Mouse (Mus musculus) embryonic facial prominence, embryonic 13.5 days (tissue): ENCODE measurements around the gene Kdm5c. TPM values are rescaled to one million over a fixed set of nuclear protein-coding genes. Genes with fewer than 3 reads are reported as not detected.

Experiments used
- ATAC-seq: fragments of 200-750 bp; cut with Nextera tagmentation; 2 replicates; pipeline ENCODE4 v1.8.0; 2017; ENCODE audit warnings: low read depth; ENCODE audit not compliant: insufficient number of reproducible peaks, insufficient read depth, low FRiP score, low TSS enrichment
- H3K27ac ChIP-seq: fragments of 300-500 bp; sonication (generic); 2 replicates; pipeline ENCODE4 v1.5.1; 2015; ENCODE audit warnings: moderate library complexity, mild to moderate bottlenecking, inconsistent platforms
- H3K27me3 ChIP-seq: fragments of 300-500 bp; sonication (generic); 2 replicates; pipeline ENCODE4 v1.6.1; 2015; ENCODE audit warnings: mild to moderate bottlenecking, inconsistent platforms
- H3K36me3 ChIP-seq: fragments of 300-500 bp; sonication (generic); 2 replicates; pipeline ENCODE4 v1.6.1; 2015; ENCODE audit warnings: mild to moderate bottlenecking, inconsistent platforms
- H3K4me1 ChIP-seq: fragments of 300-500 bp; sonication (generic); 2 replicates; pipeline ENCODE4 v1.6.1; 2015; ENCODE audit warnings: inconsistent platforms
- H3K4me2 ChIP-seq: fragments of 300-500 bp; sonication (generic); 2 replicates; pipeline ENCODE4 v1.6.1; 2015; ENCODE audit warnings: moderate library complexity, mild to moderate bottlenecking, inconsistent platforms
- H3K4me3 ChIP-seq: fragments of 300-500 bp; sonication (generic); 2 replicates; pipeline ENCODE4 v1.5.1; 2015; ENCODE audit warnings: mild to moderate bottlenecking, inconsistent platforms
- H3K9ac ChIP-seq: fragments of 300-500 bp; sonication (generic); 2 replicates; pipeline ENCODE4 v1.6.1; 2015; ENCODE audit warnings: mild to moderate bottlenecking, inconsistent platforms
- H3K9me3 ChIP-seq: fragments of 300-500 bp; sonication (generic); 2 replicates; pipeline ENCODE4 v1.6.1; 2016; ENCODE audit warnings: inconsistent platforms
- WGBS: fragments of 180-500 bp; shearing (Covaris S2); methylation state at CpG from one replicate; pipeline ENCODE4 v1.1.7; 2015; ENCODE audit warnings: mixed read lengths; 5-methylcytosine and 5-hydroxymethylcytosine counted together
- polyA plus RNA-seq: library from polyadenylated mRNA; unstranded; fragments of >200 nt; fragmentation: Nextera tagmentation; extraction: Ambion mirVana; gene quantifications from 2 replicates; pipeline ENCODE4 v1.2.1, GENCODE M21; 2015

The Kdm5c gene
- 44.0 and 44.2 TPM in 2 replicates for polyA plus RNA-seq

DNA sequence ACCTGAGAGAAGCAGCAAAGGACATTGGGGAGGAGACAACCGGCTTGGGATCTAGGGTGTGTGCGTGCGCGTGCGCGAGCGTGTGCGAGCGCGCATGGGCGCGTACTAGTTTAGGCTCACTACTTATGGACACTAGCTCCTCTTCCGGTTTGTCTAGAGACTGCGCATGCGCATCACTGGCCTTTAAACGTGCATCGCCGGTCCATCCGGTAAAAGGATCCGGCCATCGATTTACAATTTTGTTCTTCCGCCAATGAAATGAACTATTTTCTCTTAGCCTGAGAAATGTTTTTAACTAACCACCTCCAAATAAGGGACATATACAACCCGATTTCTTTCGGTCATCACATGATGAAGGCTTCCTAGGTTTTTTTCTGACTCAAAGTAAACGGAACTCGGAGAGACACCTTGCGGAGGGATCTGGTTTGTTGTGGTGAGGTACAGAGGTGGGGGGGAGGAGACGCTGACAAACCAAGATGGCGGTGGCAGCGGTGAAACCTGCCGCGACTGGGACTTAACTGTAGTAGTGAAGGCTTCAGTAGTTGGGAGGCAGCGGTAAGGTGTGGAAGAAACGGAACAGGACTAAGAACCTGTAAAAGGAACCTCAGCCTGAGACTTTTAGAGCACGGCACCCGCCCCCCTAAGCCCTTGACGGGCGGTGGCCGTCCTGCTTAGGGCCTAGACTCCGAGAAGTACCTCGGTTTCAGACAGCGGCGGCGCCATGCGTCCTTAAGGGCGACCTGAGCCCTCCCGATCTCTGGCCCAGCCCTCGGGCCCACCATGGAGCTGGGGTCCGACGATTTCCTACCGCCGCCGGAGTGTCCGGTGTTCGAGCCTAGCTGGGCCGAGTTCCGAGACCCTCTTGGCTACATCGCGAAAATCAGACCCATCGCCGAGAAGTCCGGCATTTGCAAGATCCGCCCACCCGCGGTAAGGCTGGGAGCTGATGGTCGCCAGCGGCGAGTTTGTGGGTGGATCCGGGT lies at the start of gene Kdm5c:
TSS of gene Kdm5c (plus strand) at position 240 of the 983 bp plus-strand sequence.
- Histone ChIP-seq H3K27me3 (no peaks in the 10 kb centered on the region), H3K4me1 (peaks cover 16% of the 10 kb centered on the region), H3K9ac (peak within 1 kb of the TSS; percentile 95), H3K4me3 (peak within 1 kb of the TSS; percentile 88), H3K4me2 (peak within 1 kb of the TSS; percentile 81), H3K27ac (peak within 1 kb of the TSS; percentile 57), H3K9me3 (no peaks in the 10 kb centered on the region), H3K36me3 (no peaks in the 10 kb centered on the region; the same call in 1 of the 2 replicates)
- WGBS, result under 1% methylated on average over 69 of the region's 69 CpGs
- ATAC-seq, result peak; percentile 96

DNA sequence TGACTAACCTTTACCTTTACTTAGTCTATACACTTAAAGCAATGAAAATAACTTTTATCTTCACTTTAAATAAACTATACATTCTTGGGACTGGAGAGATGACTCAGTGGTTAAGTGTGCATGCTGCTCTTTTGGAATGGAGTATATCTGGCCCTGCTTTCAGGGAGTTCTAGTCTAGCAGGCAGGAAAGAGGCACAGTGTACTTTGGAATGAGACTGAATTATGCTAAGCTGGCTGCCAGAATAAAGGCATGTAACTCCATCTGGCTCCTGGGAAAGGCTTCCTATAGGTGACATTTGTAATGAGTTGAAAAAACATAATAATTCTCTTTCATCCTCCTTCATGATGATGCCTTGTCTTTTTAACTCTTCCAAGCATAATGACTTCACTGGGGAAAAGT lies 45.7 kb upstream of the Kdm5c start:
- Histone ChIP-seq H3K4me3 (no peak overlapping the region), H3K4me1 (no peaks in the 10 kb centered on the region), H3K4me2 (no peak overlapping the region), H3K27ac (no peak overlapping the region), H3K9ac (no peak overlapping the region), H3K9me3 (no peaks in the 10 kb centered on the region), H3K36me3 (no peaks in the 10 kb centered on the region), H3K27me3 (peaks cover 66% of the 10 kb centered on the region)
- no peak for ATAC-seq

DNA sequence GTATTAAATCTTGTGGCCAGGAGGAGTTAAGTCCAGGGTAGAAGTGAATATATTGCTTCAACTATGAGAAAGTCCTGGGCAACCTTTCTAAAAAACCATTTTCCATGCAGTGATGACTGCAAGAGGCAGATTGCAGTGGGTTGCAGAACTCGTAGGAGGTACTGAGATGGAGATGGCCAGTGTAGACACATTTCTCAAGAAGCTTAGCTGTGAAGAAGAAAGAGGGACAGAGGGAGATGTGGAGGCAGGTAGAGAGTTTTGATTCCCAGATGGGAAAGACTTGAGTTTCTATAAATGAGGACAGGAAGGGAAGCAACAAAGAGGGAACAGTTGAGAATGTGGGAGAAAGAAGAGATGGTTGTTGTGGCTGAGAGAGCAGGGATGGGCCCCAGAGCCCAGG lies 41.6 kb upstream of the Kdm5c start:
- Histone ChIP-seq H3K27ac (no peak overlapping the region), H3K9ac (no peak overlapping the region), H3K4me1 (no peaks in the 10 kb centered on the region), H3K4me3 (no peak overlapping the region), H3K36me3 (no peaks in the 10 kb centered on the region), H3K27me3 (peaks cover 84% of the 10 kb centered on the region), H3K4me2 (no peak overlapping the region), H3K9me3 (no peaks in the 10 kb centered on the region)
- ATAC-seq, result no peak
- WGBS, result 68% methylated on average over 1 of the region's 1 CpGs

DNA sequence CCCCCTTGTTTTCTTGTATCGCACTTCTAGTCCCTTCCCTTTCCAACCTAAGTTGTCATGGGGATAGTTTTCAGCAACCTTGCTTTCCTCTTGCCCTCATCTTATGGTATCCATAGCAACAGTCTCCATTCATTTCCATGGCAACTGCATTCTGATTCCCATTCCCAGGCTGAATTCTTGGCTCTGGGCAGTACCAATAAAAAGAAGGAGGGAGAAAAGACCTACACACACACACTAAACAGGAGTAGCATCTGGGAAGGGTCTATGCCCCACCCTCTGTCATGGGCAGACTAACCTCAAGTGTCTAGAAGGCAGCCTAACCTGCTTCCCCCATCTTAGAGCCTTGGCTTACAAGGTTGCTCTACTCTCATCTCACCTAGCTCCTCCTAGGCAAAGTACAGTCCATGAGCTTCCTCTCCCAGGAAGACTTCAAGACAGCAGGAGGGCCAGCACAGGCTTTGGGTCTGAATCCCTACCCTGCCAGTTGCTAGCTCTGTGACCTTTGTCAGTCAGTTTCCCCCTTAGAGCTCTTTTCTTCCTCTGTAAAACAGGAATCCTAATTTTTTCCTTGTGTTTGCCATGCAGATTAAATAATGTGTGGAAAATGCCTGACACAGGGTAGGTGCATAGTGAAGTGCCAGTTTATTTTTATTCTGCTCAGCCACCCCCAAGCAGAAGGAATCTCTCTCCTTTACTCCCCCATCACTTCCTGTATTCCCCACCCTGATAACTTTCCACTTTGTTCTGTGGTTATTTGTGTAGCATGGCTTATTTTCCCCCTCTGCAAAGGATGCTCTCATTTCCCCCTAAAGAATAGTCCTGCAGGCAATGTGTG lies 34.8 kb upstream of the Kdm5c start:
- ATAC-seq, result no peak
- Histone ChIP-seq H3K4me2 (no peak overlapping the region), H3K9ac (no peak overlapping the region), H3K27ac (no peak overlapping the region), H3K9me3 (no peaks in the 10 kb centered on the region), H3K27me3 (peaks cover 81% of the 10 kb centered on the region), H3K4me1 (no peaks in the 10 kb centered on the region), H3K4me3 (no peak overlapping the region), H3K36me3 (no peaks in the 10 kb centered on the region)
- WGBS, result 75% methylated on average over 1 of the region's 1 CpGs

DNA sequence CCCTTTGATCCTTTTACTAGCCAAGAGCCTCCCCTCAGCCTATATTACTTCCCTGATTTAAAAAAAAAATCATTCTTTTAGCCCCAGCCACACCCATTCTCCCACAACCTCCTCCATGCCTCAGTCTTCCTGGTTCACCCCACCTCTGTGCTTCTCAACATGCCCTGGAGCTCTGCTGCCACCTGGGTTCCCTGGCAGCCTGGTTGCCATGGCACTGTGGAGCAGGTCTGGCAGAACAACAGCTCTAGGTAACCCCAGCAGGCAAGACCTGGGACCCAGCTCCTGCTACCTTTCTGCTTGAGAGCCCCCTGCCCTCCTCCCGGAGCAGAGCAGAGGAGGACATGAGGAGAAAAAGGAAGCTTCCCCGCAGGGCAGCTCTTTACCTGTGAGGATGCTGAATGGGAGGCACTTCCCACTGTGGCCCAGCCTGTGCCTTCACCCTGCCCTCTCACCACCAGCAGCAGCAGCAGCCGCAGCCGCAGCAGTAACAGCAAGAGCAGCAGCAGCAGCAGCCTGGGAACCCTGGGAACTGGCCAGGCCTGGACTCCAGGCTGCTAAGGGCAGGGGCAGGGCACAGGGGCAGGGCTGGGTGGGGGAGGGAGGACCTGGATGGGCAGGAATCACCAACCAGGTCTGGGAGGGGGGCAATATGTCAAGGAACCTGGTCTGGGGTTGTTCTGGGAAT lies 30.9 kb upstream of the Kdm5c start:
- Histone ChIP-seq H3K4me2 (no peak overlapping the region), H3K36me3 (no peaks in the 10 kb centered on the region), H3K27me3 (peaks cover 87% of the 10 kb centered on the region), H3K27ac (no peak overlapping the region), H3K4me1 (no peaks in the 10 kb centered on the region), H3K9me3 (no peaks in the 10 kb centered on the region), H3K9ac (no peak overlapping the region), H3K4me3 (no peak overlapping the region)
- ATAC-seq, result no peak
- whole genome bisulfite sequencing, result 34% methylated on average over 4 of the region's 4 CpGs

DNA sequence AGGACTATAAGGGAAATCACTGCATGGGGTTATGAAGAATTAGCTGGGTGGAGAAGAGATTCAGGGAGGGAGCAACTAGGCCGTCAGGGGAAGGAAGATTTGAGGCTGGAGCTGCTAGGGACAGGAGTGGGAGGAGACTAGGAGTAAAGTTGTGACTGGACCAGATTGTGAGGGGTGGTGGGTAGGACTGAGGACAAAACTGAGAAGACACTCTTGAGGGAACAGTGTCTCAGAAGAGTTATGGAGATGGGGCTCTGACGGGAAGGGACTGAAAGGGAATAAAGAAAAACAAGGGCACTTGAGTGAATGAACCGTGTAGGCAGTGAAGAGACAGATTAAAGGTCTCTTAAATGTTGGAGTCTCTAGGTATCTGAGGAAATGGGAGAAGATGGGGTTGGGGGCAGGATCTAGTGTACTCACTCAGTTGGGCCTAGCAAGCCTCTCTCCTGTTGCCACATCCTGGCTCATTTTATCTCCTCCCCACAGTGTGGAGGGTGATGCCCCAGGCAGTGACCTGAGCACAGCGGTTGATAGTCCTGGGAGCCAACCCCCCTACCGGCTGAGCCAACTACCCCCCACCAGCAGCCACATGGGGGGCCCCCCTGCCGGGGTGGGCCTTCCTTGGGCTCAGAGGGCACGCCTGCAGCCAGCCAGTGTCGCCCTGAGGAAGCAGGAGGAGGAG lies 30.3 kb upstream of the Kdm5c start:
- no peak for ATAC-seq
- H3K36me3 ChIP-seq, result no peaks in the 10 kb centered on the region
- H3K4me1 ChIP-seq, result no peaks in the 10 kb centered on the region
- peaks cover 91% of the 10 kb centered on the region for H3K27me3 ChIP-seq
- no peaks in the 10 kb centered on the region for H3K9me3 ChIP-seq
- no peak overlapping the region for H3K9ac ChIP-seq
- WGBS, result 29% methylated on average over 8 of the region's 8 CpGs
- no peak overlapping the region for H3K27ac ChIP-seq
- H3K4me2 ChIP-seq, result no peak overlapping the region
- no peak overlapping the region for H3K4me3 ChIP-seq

DNA sequence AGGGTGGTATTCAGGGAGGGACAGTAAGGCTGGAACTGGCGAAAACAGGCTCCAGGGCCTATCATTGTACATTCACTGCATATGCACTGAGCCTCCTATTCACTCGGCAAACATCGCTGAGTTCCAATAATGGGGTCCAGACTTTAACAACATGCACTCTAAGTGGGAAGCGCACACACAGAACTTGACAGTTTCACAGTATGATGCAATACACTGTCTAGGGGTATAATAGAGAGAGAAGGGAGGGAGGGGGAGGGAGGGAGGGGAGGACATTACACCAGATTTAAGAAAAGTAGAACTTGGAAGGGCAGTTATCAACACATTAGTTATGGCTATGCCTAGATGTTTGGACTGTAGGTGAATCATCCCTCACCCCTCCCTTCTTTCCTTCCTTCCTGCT lies 29.6 kb upstream of the Kdm5c start:
- no peak for ATAC-seq
- no peak overlapping the region for H3K4me3 ChIP-seq
- H3K4me1 ChIP-seq, result no peaks in the 10 kb centered on the region
- no peak overlapping the region for H3K9ac ChIP-seq
- no peak overlapping the region for H3K27ac ChIP-seq
- 71% methylated on average over 4 of the region's 4 CpGs for WGBS
- no peak overlapping the region for H3K4me2 ChIP-seq
- H3K27me3 ChIP-seq, result peaks cover 88% of the 10 kb centered on the region
- no peaks in the 10 kb centered on the region for H3K9me3 ChIP-seq
- no peaks in the 10 kb centered on the region for H3K36me3 ChIP-seq

DNA sequence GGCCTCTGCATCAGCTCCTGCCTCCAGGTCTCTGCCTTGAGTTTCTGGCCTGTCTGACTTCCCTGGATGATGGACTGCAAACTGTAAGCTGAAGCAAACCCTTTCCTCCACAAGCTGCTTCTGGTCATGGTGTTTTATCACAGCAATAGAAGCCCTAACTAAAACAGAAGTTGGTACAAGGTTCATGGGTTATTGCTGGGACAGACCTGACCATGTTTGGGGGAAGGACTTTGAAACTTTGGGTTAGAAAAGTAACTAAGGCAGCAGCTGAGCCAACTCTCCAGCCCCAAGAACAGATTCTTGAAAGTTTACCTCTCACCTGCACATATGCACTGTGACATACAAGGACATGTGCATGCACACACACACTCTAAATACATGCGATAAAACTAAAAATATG lies 27.3 kb upstream of the Kdm5c start:
- 94% methylated on average over 1 of the region's 1 CpGs for WGBS
- Histone ChIP-seq H3K4me1 (no peaks in the 10 kb centered on the region), H3K36me3 (0 out of 2 replicates have a peak, but pooled peaks cover 4% of the 10 kb centered on the region), H3K27ac (no peak overlapping the region), H3K9ac (no peak overlapping the region), H3K4me3 (no peak overlapping the region), H3K4me2 (no peak overlapping the region), H3K9me3 (no peaks in the 10 kb centered on the region), H3K27me3 (peaks cover 86% of the 10 kb centered on the region)
- ATAC-seq, result no peak

DNA sequence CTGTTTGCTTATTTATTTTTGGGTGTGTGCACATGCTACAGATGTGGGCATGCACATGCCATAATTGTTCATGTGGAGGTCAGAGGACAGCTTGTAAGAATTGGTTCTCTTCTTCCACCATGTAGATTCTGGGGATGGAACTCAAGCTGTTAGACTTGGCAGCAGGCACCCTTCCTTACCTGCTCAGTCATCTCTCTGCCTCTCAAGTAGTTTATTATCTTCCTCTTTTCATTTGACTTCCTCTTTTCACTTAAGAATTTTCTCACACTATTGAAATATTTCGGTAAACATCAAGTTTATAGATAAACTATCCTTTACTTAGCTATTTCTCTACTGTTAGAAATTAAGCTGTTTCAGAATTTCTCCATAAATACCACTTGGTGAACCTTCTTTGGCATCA lies 18.1 kb upstream of the Kdm5c start:
- 85% methylated on average over 1 of the region's 1 CpGs for WGBS
- Histone ChIP-seq H3K4me2 (no peak overlapping the region), H3K27me3 (peaks cover 80% of the 10 kb centered on the region), H3K9me3 (no peaks in the 10 kb centered on the region), H3K4me3 (no peak overlapping the region), H3K27ac (no peak overlapping the region), H3K4me1 (no peaks in the 10 kb centered on the region), H3K9ac (no peak overlapping the region), H3K36me3 (peaks cover 2% of the 10 kb centered on the region; the same call in 1 of the 2 replicates)
- ATAC-seq, result no peak

DNA sequence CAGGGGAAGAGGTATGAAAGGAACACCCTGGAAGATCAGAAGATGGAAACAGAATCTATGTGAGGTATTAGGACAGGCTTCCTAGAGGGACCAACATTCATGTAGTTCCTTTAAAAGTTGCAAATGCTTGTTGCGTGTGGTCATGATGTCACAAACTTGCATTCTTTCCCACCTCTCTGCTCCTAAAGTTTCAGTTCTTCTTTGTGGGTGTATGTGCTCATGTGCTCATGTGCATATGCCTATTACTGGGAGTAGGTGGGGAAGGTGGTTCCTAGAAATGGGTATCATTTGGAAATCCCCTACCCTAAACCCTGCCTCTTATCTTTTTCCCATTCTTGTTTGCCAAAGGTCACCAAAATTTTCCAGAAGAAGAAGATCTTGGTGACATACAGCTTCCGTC lies 14.3 kb upstream of the Kdm5c start:
- Histone ChIP-seq H3K27ac (no peak overlapping the region), H3K4me3 (no peak overlapping the region), H3K9me3 (no peaks in the 10 kb centered on the region), H3K36me3 (peaks cover 6% of the 10 kb centered on the region; the same call in 1 of the 2 replicates), H3K9ac (no peak overlapping the region), H3K4me1 (no peaks in the 10 kb centered on the region), H3K27me3 (peaks cover 71% of the 10 kb centered on the region), H3K4me2 (no peak overlapping the region)
- no peak for ATAC-seq
- WGBS, result 94% methylated on average over 2 of the region's 2 CpGs

DNA sequence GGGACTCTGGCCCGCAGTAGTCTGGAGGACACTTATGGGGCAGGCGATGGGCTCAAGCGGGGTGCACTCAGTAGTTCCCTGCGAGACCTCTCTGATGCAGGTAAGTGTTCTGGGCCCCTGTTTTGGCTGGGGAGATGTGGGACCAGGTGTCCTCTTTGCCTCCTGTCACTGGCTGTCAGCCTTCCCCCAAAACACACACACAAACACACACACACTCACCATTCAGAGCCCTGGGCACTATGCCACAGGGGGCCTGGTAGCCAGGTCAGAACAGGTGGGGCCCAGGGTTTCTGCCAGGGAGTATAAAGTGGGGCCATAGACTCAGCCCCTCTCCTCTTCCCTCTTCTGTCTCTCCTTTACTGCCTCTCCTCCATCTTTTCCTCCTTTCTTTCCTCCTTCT lies 11.1 kb upstream of the Kdm5c start:
- Histone ChIP-seq H3K36me3 (peaks cover 6% of the 10 kb centered on the region; the same call in 1 of the 2 replicates), H3K27ac (no peak overlapping the region), H3K4me2 (no peak overlapping the region), H3K4me1 (no peaks in the 10 kb centered on the region), H3K9ac (no peak overlapping the region), H3K9me3 (no peaks in the 10 kb centered on the region), H3K27me3 (peaks cover 73% of the 10 kb centered on the region), H3K4me3 (no peak overlapping the region)
- no peak for ATAC-seq
- 79% methylated on average over 4 of the region's 4 CpGs for WGBS
